Mouse (Mus musculus): ENCODE results near the gene Ddx60. TPM values are rescaled to one million over a fixed set of nuclear protein-coding genes. Genes with fewer than 3 reads are reported as not detected.

Ddx60 gene
- total RNA-seq, 2 experiments from 2014 or later: 0.49 to 0.73 TPM

- DNase-seq (ENCODE audit: low spot score in 2 of 2): no peak
Measured at GRCm38 (mm10) chr8:61985703-61986475, 58.0 kb downstream of the Ddx60 start.

- DNase-seq (ENCODE audit: low spot score in 2 of 2): no peak
Measured at GRCm38 (mm10) chr8:61989464-61989863, 61.6 kb downstream of the Ddx60 start.

GRCm38 (mm10) chr8:61992796-61993195 lies 64.9 kb downstream of the Ddx60 start:
- DNase-seq (ENCODE audit: low spot score in 2 of 2): no peak

- DNase-seq (ENCODE audit: low spot score in 2 of 2): no peak
Measured at GRCm38 (mm10) chr8:61997125-61997524, 69.2 kb downstream of the Ddx60 start.

- no peak for DNase-seq (ENCODE audit: low spot score in 2 of 2)
Measured at GRCm38 (mm10) chr8:62014166-62014565, 86.3 kb downstream of the Ddx60 start.

GRCm38 (mm10) chr8:62014582-62014981 lies 86.7 kb downstream of the Ddx60 start:
- DNase-seq (ENCODE audit: low spot score in 2 of 2): no peak

GRCm38 (mm10) chr8:62034351-62034750 lies 106.5 kb downstream of the Ddx60 start:
- DNase-seq (ENCODE audit: low spot score in 2 of 2): no peak

- DNase-seq (ENCODE audit: low spot score in 2 of 2): no peak
Measured at GRCm38 (mm10) chr8:62046809-62047208, 118.9 kb downstream of the Ddx60 start.

- peak; percentile 8 to 9 for DNase-seq (ENCODE audit: low spot score in 2 of 2)
Measured at GRCm38 (mm10) chr8:62060357-62060756, 132.5 kb downstream of the Ddx60 start.

GRCm38 (mm10) chr8:62068305-62068704 lies 140.4 kb downstream of the Ddx60 start:
- no peak for DNase-seq (ENCODE audit: low spot score in 2 of 2)

GRCm38 (mm10) chr8:62080195-62080802 lies 152.4 kb downstream of the Ddx60 start:
- DNase-seq (ENCODE audit: low spot score in 2 of 2): peak in 1 of 2 experiments; percentile 14

- no peak for DNase-seq (ENCODE audit: low spot score in 2 of 2)
Measured at GRCm38 (mm10) chr8:62081804-62082203, 153.9 kb downstream of the Ddx60 start.

Other genes with a start within 250 kb of the Ddx60 start
- 1 to 10 TPM; 3.8 to 4.4 TPM for gene Palld, start 25.4 kb upstream of the Ddx60 start, total RNA-seq (2021)
- gene Anxa10, start 195.1 kb downstream of the Ddx60 start, total RNA-seq (2021): under 1 TPM in 1 of 2 experiments, not detected in 1; 0.28 TPM